9 mouse cellular contexts compared by ENCODE assay signal in genomic region chr7:37343691-37344233, GRCm38 (mm10).
DNase-seq lines count a peak whose midpoint lies in the region; ATAC-seq and TF ChIP-seq lines count a peak whose summit lies in the region.
"Had no signal": no experiment of that assay in that cellular context is flagged by ENCODE, and none has a peak within 500 bp of the region (broad histone marks: within the 10 kb centered on the region; RNA-seq: fewer than 3 reads in every experiment).

No protein-coding gene starts in this region.

- H3K36me3 ChIP-seq in lung, embryonic 15.5 days: no peaks in the 10 kb centered on the region
- H3K36me3 ChIP-seq in stomach, postnatal 0 days (ENCODE audit: control insufficient read depth, insufficient read depth, low read length): no peaks in the 10 kb centered on the region

- H3K4me3 ChIP-seq in lung, embryonic 15.5 days: peak overlapping the region; percentile 38
- no peak overlapping the region for H3K4me3 ChIP-seq in stomach, postnatal 0 days (ENCODE audit: low read depth, low read length)

- peaks cover 16% of the 10 kb centered on the region; the same call in 1 of the 2 replicates for H3K27me3 ChIP-seq in lung, embryonic 15.5 days
- H3K27me3 ChIP-seq in stomach, postnatal 0 days (ENCODE audit: control insufficient read depth, insufficient read depth, low read length): no peaks in the 10 kb centered on the region

- no peak for TF ChIP-seq EP300 in stomach, postnatal 0 days (optimal IDR thresholded peaks at IDR 0.05)

- 37% methylated on average over 18 of the region's 18 CpGs for WGBS in lung, embryonic 15.5 days
- 46% methylated on average over 18 of the region's 18 CpGs for WGBS in stomach, postnatal 0 days

- H3K4me2 ChIP-seq in lung, embryonic 15.5 days: peak overlapping the region; percentile 81
- H3K4me2 ChIP-seq in stomach, postnatal 0 days (replicated peaks; ENCODE audit: low read depth): peak overlapping the region; percentile 56

- TF ChIP-seq CTCF in stomach, postnatal 0 days (IDR thresholded peaks at IDR 0.05; ENCODE audit: low read depth): no peak

- H3K4me1 ChIP-seq in lung, embryonic 15.5 days: peaks cover 26% of the 10 kb centered on the region
- no peaks in the 10 kb centered on the region for H3K4me1 ChIP-seq in stomach, postnatal 0 days (replicated peaks; ENCODE audit: control insufficient read depth, insufficient read depth)

- no peak for ATAC-seq in lung, embryonic 15.5 days (ENCODE audit: borderline replicate concordance, extremely low read depth, low FRiP score, low TSS enrichment)
- ATAC-seq in stomach, postnatal 0 days (ENCODE audit: low FRiP score, low TSS enrichment): no peak
- no peak for ATAC-seq in CD4-positive, CD25-positive, alpha-beta regulatory T cell, adult 4 months

- no peak overlapping the region for H3K9ac ChIP-seq in lung, embryonic 15.5 days
- H3K9ac ChIP-seq in stomach, postnatal 0 days (ENCODE audit: low read length): no peak overlapping the region; the same call in 1 of the 2 replicates

- no peak overlapping the region for H3K27ac ChIP-seq in lung, embryonic 15.5 days
- H3K27ac ChIP-seq in stomach, postnatal 0 days (replicated peaks): no peak overlapping the region

- peak; percentile 47 to 49 for DNase-seq in cerebellum, adult 18-20 months
- no peak for DNase-seq in cerebellum, postnatal 4 days (ENCODE audit: low spot score in 2 of 2)
- peak; percentile 32 for DNase-seq in retina, postnatal 1 day
- no peak for DNase-seq in retina, embryonic 14.5 days (ENCODE audit: low spot score)
- no peak for DNase-seq in stomach, postnatal 0 days (ENCODE audit: low spot score)
- DNase-seq in left cerebral cortex, adult 11 months (ENCODE audit: low spot score): no peak
- DNase-seq: kidney, adult 11 months had no signal

- H3K9me3 ChIP-seq in lung, embryonic 15.5 days: no peaks in the 10 kb centered on the region
- no peaks in the 10 kb centered on the region for H3K9me3 ChIP-seq in stomach, postnatal 0 days (ENCODE audit: control insufficient read depth, low read length)

Comparison
In these comparisons a context has a peak if more than half of its experiments do, and no peak if none do; other contexts are left out.
1. DNase-seq: peak in cerebellum, adult 18-20 months (2 of 2) and retina, postnatal 1 day (single experiment); none in cerebellum, postnatal 4 days (0 of 2), retina, embryonic 14.5 days (single experiment), stomach, postnatal 0 days (single experiment) and left cerebral cortex, adult 11 months (single experiment).